Mouse (Mus musculus): ENCODE measurements around the gene Gm20605. TPM values are rescaled to one million over a fixed set of nuclear protein-coding genes. Genes with fewer than 3 reads are reported as not detected.

The Gm20605 gene
- 6.0 and 6.5 TPM in 2 replicates for total RNA-seq (2017)

- ATAC-seq (replicated peaks; ENCODE audit: low read depth, poor library complexity, severe bottlenecking) = peak; percentile 78
Observed at GRCm38 (mm10) chr5:137628498-137629305, at the start of gene Gm20605, which contains the start of the genes Fbxo24 and Lrch4. Gm20605 (plus strand) TSS chr5:137629175. Fbxo24 (minus strand) TSS chr5:137629002. Lrch4 (plus strand) TSS chr5:137629121.

GRCm38 (mm10) chr5:137580246-137580645 is 48.7 kb upstream of the Gm20605 start:
- ATAC-seq (replicated peaks; ENCODE audit: low read depth, poor library complexity, severe bottlenecking) = no peak

- ATAC-seq (replicated peaks; ENCODE audit: low read depth, poor library complexity, severe bottlenecking) = no peak
Observed at GRCm38 (mm10) chr5:137582702-137583101, 46.3 kb upstream of the Gm20605 start.

- ATAC-seq (replicated peaks; ENCODE audit: low read depth, poor library complexity, severe bottlenecking) = no peak
Observed at GRCm38 (mm10) chr5:137583670-137584169, 45.3 kb upstream of the Gm20605 start.

- peak; percentile 71; the same call in 1 of the 2 replicates for ATAC-seq (replicated peaks; ENCODE audit: low read depth, poor library complexity, severe bottlenecking)
Observed at GRCm38 (mm10) chr5:137584976-137585375, 44.0 kb upstream of the Gm20605 start.

- no peak for ATAC-seq (replicated peaks; ENCODE audit: low read depth, poor library complexity, severe bottlenecking)
Observed at GRCm38 (mm10) chr5:137590507-137590906, 38.5 kb upstream of the Gm20605 start.

GRCm38 (mm10) chr5:137595921-137596320 is 33.1 kb upstream of the Gm20605 start:
- no peak for ATAC-seq (replicated peaks; ENCODE audit: low read depth, poor library complexity, severe bottlenecking)

- no peak; the same call in 1 of the 2 replicates for ATAC-seq (replicated peaks; ENCODE audit: low read depth, poor library complexity, severe bottlenecking)
Observed at GRCm38 (mm10) chr5:137596601-137597261, 32.2 kb upstream of the Gm20605 start.

- ATAC-seq (replicated peaks; ENCODE audit: low read depth, poor library complexity, severe bottlenecking) = no peak
Observed at GRCm38 (mm10) chr5:137597625-137598024, 31.4 kb upstream of the Gm20605 start.

- no peak for ATAC-seq (replicated peaks; ENCODE audit: low read depth, poor library complexity, severe bottlenecking)
Observed at GRCm38 (mm10) chr5:137598100-137598826, 30.7 kb upstream of the Gm20605 start.

- no peak for ATAC-seq (replicated peaks; ENCODE audit: low read depth, poor library complexity, severe bottlenecking)
Observed at GRCm38 (mm10) chr5:137599600-137599999, 29.4 kb upstream of the Gm20605 start.

GRCm38 (mm10) chr5:137600281-137600618 is 28.7 kb upstream of the Gm20605 start:
- ATAC-seq (replicated peaks; ENCODE audit: low read depth, poor library complexity, severe bottlenecking) = no peak; the same call in 1 of the 2 replicates

- ATAC-seq (replicated peaks; ENCODE audit: low read depth, poor library complexity, severe bottlenecking) = peak; percentile 84
Observed at GRCm38 (mm10) chr5:137600619-137601364, 28.2 kb upstream of the Gm20605 start, which contains the start of gene Mospd3. Mospd3 (minus strand) TSS chr5:137601058.

GRCm38 (mm10) chr5:137601365-137601729 is 27.6 kb upstream of the Gm20605 start:
- ATAC-seq (replicated peaks; ENCODE audit: low read depth, poor library complexity, severe bottlenecking) = no peak

- no peak for ATAC-seq (replicated peaks; ENCODE audit: low read depth, poor library complexity, severe bottlenecking)
Observed at GRCm38 (mm10) chr5:137607860-137608653, 20.9 kb upstream of the Gm20605 start.

GRCm38 (mm10) chr5:137608654-137609190 is 20.3 kb upstream of the Gm20605 start:
- ATAC-seq (replicated peaks; ENCODE audit: low read depth, poor library complexity, severe bottlenecking) = no peak

- no peak for ATAC-seq (replicated peaks; ENCODE audit: low read depth, poor library complexity, severe bottlenecking)
Observed at GRCm38 (mm10) chr5:137609292-137609691, 19.7 kb upstream of the Gm20605 start.

- ATAC-seq (replicated peaks; ENCODE audit: low read depth, poor library complexity, severe bottlenecking) = no peak
Observed at GRCm38 (mm10) chr5:137610056-137610455, 18.9 kb upstream of the Gm20605 start.

Data from common myeloid progenitor, adult 5-6 weeks (primary cell).